ENCODE assay signal across 13 mouse cellular contexts in the genomic region with DNA sequence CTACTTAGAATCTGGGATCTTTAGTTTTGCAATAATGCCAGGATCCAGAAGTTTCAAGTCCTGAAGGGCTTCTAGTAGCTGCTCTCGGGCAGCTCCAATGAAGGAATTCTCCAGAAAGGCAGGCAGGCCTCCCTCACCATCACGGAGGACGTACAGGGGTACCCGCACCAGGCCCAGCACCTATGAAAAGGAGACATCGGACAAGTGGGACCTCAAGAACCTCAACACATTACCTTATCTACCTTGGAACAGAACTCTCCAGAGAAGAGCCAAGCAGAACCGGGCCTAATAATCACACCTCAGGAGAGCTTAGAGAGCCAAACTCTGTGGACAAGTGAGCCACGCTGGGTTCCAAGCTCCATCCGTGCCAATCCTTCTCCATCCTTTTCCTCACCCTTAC. TPM values are rescaled to one million over a fixed set of nuclear protein-coding genes. Genes with fewer than 3 reads are reported as not detected.
DNase-seq lines count a peak whose midpoint lies in the region; ATAC-seq and TF ChIP-seq lines count a peak whose summit lies in the region.
"Had no signal": no experiment of that assay in that cellular context is flagged by ENCODE, and none has a peak within 500 bp of the region (broad histone marks: within the 10 kb centered on the region; RNA-seq: fewer than 3 reads in every experiment).

No protein-coding gene starts in this region.

- no peak overlapping the region for H3K9ac ChIP-seq in hindbrain, embryonic 12.5 days
- H3K9ac ChIP-seq in hindbrain, postnatal 0 days (replicated peaks; ENCODE audit: low read length), result no peak overlapping the region
- H3K9ac ChIP-seq in hindbrain, embryonic 16.5 days (ENCODE audit: low read depth, low read length), result no peak overlapping the region
- no peak overlapping the region for H3K9ac ChIP-seq in liver, embryonic 13.5 days
- peak overlapping the region; percentile 86; the same call in 1 of the 2 replicates for H3K9ac ChIP-seq in neural tube, embryonic 13.5 days

- DNase-seq in hindbrain, postnatal 0 days (ENCODE audit: low spot score), result no peak
- DNase-seq in liver, embryonic 13.5 days, result no peak
- no peak for DNase-seq in cerebellum, adult 11 months
- DNase-seq in ovary, postnatal 14 days (ENCODE audit: low spot score), result no peak
- no peak for DNase-seq in Muller cell, postnatal 12 days (ENCODE audit: inconsistent ontology term)
- DNase-seq: cerebellum, adult 2 months; kidney, postnatal 36 days; lung, adult 18-20 months had no signal

- no peak for ATAC-seq in hindbrain, embryonic 12.5 days (ENCODE audit: low FRiP score)
- ATAC-seq in hindbrain, postnatal 0 days, result no peak
- ATAC-seq in hindbrain, embryonic 16.5 days, result no peak
- no peak for ATAC-seq in liver, embryonic 13.5 days (ENCODE audit: low read depth)
- ATAC-seq in neural tube, embryonic 13.5 days (ENCODE audit: low read depth), result no peak

- H3K27ac ChIP-seq in hindbrain, embryonic 12.5 days, result no peak overlapping the region
- no peak overlapping the region for H3K27ac ChIP-seq in hindbrain, postnatal 0 days
- no peak overlapping the region for H3K27ac ChIP-seq in hindbrain, embryonic 16.5 days (ENCODE audit: low read depth, low read length)
- H3K27ac ChIP-seq in liver, embryonic 13.5 days, result no peak overlapping the region
- H3K27ac ChIP-seq in neural tube, embryonic 13.5 days (replicated peaks), result no peak overlapping the region

- no peaks in the 10 kb centered on the region for H3K36me3 ChIP-seq in hindbrain, embryonic 12.5 days
- no peaks in the 10 kb centered on the region for H3K36me3 ChIP-seq in hindbrain, postnatal 0 days (ENCODE audit: insufficient read depth, low read length)
- no peaks in the 10 kb centered on the region for H3K36me3 ChIP-seq in hindbrain, embryonic 16.5 days (ENCODE audit: control insufficient read depth, insufficient read depth, low read length)
- H3K36me3 ChIP-seq in liver, embryonic 13.5 days, result no peaks in the 10 kb centered on the region
- H3K36me3 ChIP-seq in neural tube, embryonic 13.5 days, result peaks cover 5% of the 10 kb centered on the region; the same call in 1 of the 2 replicates

- peak overlapping the region; percentile 75 for H3K4me2 ChIP-seq in hindbrain, embryonic 12.5 days (replicated peaks)
- no peak overlapping the region for H3K4me2 ChIP-seq in hindbrain, postnatal 0 days (ENCODE audit: low read depth, low read length)
- H3K4me2 ChIP-seq in hindbrain, embryonic 16.5 days (ENCODE audit: low read length), result peak overlapping the region; percentile 81; the same call in 1 of the 2 replicates
- H3K4me2 ChIP-seq in liver, embryonic 13.5 days, result peak overlapping the region; percentile 84
- H3K4me2 ChIP-seq in neural tube, embryonic 13.5 days, result peak overlapping the region; percentile 86

- no peaks in the 10 kb centered on the region for H3K27me3 ChIP-seq in hindbrain, embryonic 12.5 days
- no peaks in the 10 kb centered on the region for H3K27me3 ChIP-seq in hindbrain, postnatal 0 days (ENCODE audit: insufficient read depth, low read length)
- no peaks in the 10 kb centered on the region for H3K27me3 ChIP-seq in hindbrain, embryonic 16.5 days (replicated peaks; ENCODE audit: control insufficient read depth, insufficient read depth, low read length)
- H3K27me3 ChIP-seq in liver, embryonic 13.5 days, result no peaks in the 10 kb centered on the region
- H3K27me3 ChIP-seq in neural tube, embryonic 13.5 days, result peaks cover 4% of the 10 kb centered on the region; the same call in 1 of the 2 replicates

- 95% methylated on average over 8 of the region's 8 CpGs for WGBS in hindbrain, embryonic 12.5 days
- WGBS in hindbrain, postnatal 0 days, result 94% methylated on average over 8 of the region's 8 CpGs
- WGBS in hindbrain, embryonic 16.5 days, result 89% methylated on average over 8 of the region's 8 CpGs
- 86% methylated on average over 8 of the region's 8 CpGs for WGBS in liver, embryonic 13.5 days (ENCODE audit: insufficient replicate concordance)
- 92% methylated on average over 8 of the region's 8 CpGs for WGBS in neural tube, embryonic 13.5 days

- H3K4me3 ChIP-seq in hindbrain, embryonic 12.5 days, result no peak overlapping the region
- H3K4me3 ChIP-seq in hindbrain, postnatal 0 days (ENCODE audit: low read length), result no peak overlapping the region
- H3K4me3 ChIP-seq in hindbrain, embryonic 16.5 days (ENCODE audit: low read length), result no peak overlapping the region
- H3K4me3 ChIP-seq in liver, embryonic 13.5 days (replicated peaks), result 0 out of 2 replicates have a peak overlapping the region, but pooled peaks have one; percentile 81
- H3K4me3 ChIP-seq in neural tube, embryonic 13.5 days, result peak overlapping the region; percentile 76

- TF ChIP-seq CTCF in hindbrain, postnatal 0 days (IDR thresholded peaks at IDR 0.05; ENCODE audit: low read depth), result no peak

- H3K4me1 ChIP-seq in hindbrain, embryonic 12.5 days, result peaks cover 14% of the 10 kb centered on the region
- 0 out of 2 replicates have a peak, but pooled peaks cover 2% of the 10 kb centered on the region for H3K4me1 ChIP-seq in hindbrain, postnatal 0 days (ENCODE audit: insufficient read depth, low read length)
- H3K4me1 ChIP-seq in hindbrain, embryonic 16.5 days (ENCODE audit: control insufficient read depth, insufficient read depth, low read depth, low read length), result peaks cover 14% of the 10 kb centered on the region
- peaks cover 26% of the 10 kb centered on the region for H3K4me1 ChIP-seq in liver, embryonic 13.5 days (replicated peaks)
- peaks cover 27% of the 10 kb centered on the region for H3K4me1 ChIP-seq in neural tube, embryonic 13.5 days (replicated peaks)

- no peaks in the 10 kb centered on the region for H3K9me3 ChIP-seq in hindbrain, embryonic 12.5 days (replicated peaks)
- H3K9me3 ChIP-seq in hindbrain, postnatal 0 days (ENCODE audit: low read length), result no peaks in the 10 kb centered on the region
- no peaks in the 10 kb centered on the region for H3K9me3 ChIP-seq in hindbrain, embryonic 16.5 days (ENCODE audit: control insufficient read depth, low read length)
- no peaks in the 10 kb centered on the region for H3K9me3 ChIP-seq in liver, embryonic 13.5 days (replicated peaks)
- no peaks in the 10 kb centered on the region for H3K9me3 ChIP-seq in neural tube, embryonic 13.5 days

RNA-seq across cellular contexts. Expression of gene Nudt16, which starts 1.3 kb away (rescaled TPM):
- 15.9 and 18.0 TPM in 2 replicates for polyA plus RNA-seq in hindbrain, embryonic 12.5 days (2016; fragmentation: Nextera tagmentation; extraction: Ambion mirVana)
- total RNA-seq in hindbrain, postnatal 0 days (2014; rRNA removed), result 12.4 and 20.2 TPM in 2 replicates
- 29.6 and 30.3 TPM in 2 replicates for polyA plus RNA-seq in hindbrain, postnatal 0 days (2015; fragmentation: Nextera tagmentation; extraction: Ambion mirVana)
- polyA plus RNA-seq in hindbrain, embryonic 16.5 days (2015; fragmentation: Nextera tagmentation; extraction: Ambion mirVana), result 24.8 and 26.4 TPM in 2 replicates
- 5.6 and 6.9 TPM in 2 replicates for polyA plus RNA-seq in liver, embryonic 13.5 days (2015; fragmentation: Nextera tagmentation; extraction: Ambion mirVana)
- 26.0 and 27.1 TPM in 2 replicates for polyA plus RNA-seq in neural tube, embryonic 13.5 days (2015; fragmentation: Nextera tagmentation; extraction: Ambion mirVana)

RNA-seq across cellular contexts. Expression of gene 1700080E11Rik, which starts 14.6 kb away (rescaled TPM):
- polyA plus RNA-seq in hindbrain, embryonic 12.5 days (2016; fragmentation: Nextera tagmentation; extraction: Ambion mirVana), result not detected in 2 replicates
- total RNA-seq in hindbrain, postnatal 0 days (2014; rRNA removed), result not detected in 2 replicates
- polyA plus RNA-seq in hindbrain, postnatal 0 days (2015; fragmentation: Nextera tagmentation; extraction: Ambion mirVana), result not detected in 2 replicates
- not detected in 2 replicates for polyA plus RNA-seq in hindbrain, embryonic 16.5 days (2015; fragmentation: Nextera tagmentation; extraction: Ambion mirVana)
- not detected in 2 replicates for polyA plus RNA-seq in liver, embryonic 13.5 days (2015; fragmentation: Nextera tagmentation; extraction: Ambion mirVana)
- polyA plus RNA-seq in neural tube, embryonic 13.5 days (2015; fragmentation: Nextera tagmentation; extraction: Ambion mirVana), result not detected in 2 replicates
- total RNA-seq: gastrocnemius, postnatal 4 days; left cerebral cortex, adult 18-20 months had no signal
- polyA plus RNA-seq: cerebellum, adult 2 months had no signal

Comparison
In these comparisons a context has a peak if more than half of its experiments do, and no peak if none do; other contexts are left out.
1. H3K4me3 ChIP-seq: peak in liver, embryonic 13.5 days (single experiment) and neural tube, embryonic 13.5 days (single experiment); none in hindbrain, embryonic 12.5 days (single experiment), hindbrain, postnatal 0 days (single experiment) and hindbrain, embryonic 16.5 days (single experiment).